Mouse (Mus musculus) testis, adult 2 months (tissue): ENCODE results near the gene Zfp523. TPM values are rescaled to one million over a fixed set of nuclear protein-coding genes. Genes with fewer than 3 reads are reported as not detected.
A peak's percentile ranks its signal among the peaks of the same experiment; 100 is the strongest.
"Not testable (repeated sequence)": the region's sequence is repeated elsewhere in the genome, so short reads cannot be mapped to it uniquely, and the experiment has no call there.

ENCODE experiments used
- H3K27ac ChIP-seq: fragments of 200-500 bp; 2 replicates; pipeline ENCODE4 v1.5.1; 2012; ENCODE audit warnings: low read depth, low read length; ENCODE audit not compliant: control insufficient read depth, insufficient read depth
- H3K27me3 ChIP-seq: fragments of 200-500 bp; 2 replicates; pipeline ENCODE4 v1.6.1; 2012; ENCODE audit warnings: mild to moderate bottlenecking, low read length, moderate library complexity; ENCODE audit not compliant: control insufficient read depth, insufficient read depth
- H3K36me3 ChIP-seq: fragments of 200-500 bp; 2 replicates; pipeline ENCODE4 v1.6.1; 2012; ENCODE audit warnings: mild to moderate bottlenecking, low read length; ENCODE audit not compliant: control insufficient read depth, insufficient read depth
- H3K4me1 ChIP-seq: fragments of 200-500 bp; 2 replicates; pipeline ENCODE4 v1.6.1; 2012; ENCODE audit warnings: low read length; ENCODE audit not compliant: control insufficient read depth, insufficient read depth
- H3K4me3 ChIP-seq: fragments of 200-500 bp; 2 replicates; pipeline ENCODE4 v1.5.1; 2012; ENCODE audit warnings: low read depth, mild to moderate bottlenecking, low read length, moderate library complexity, mixed read lengths; ENCODE audit not compliant: control insufficient read depth
- CTCF ChIP-seq: fragments of 200-500 bp; IDR thresholded peaks from 2 replicates; pipeline ENCODE4 v1.5.1; 2012; ENCODE audit warnings: low read depth, mild to moderate bottlenecking, inconsistent platforms, low read length, moderate library complexity; ENCODE audit not compliant: control insufficient read depth, insufficient read depth, insufficient replicate concordance
- POLR2A ChIP-seq: fragments of 200-500 bp; IDR thresholded peaks from 2 replicates; pipeline ENCODE4 v1.6.1; 2012; ENCODE audit warnings: low read depth, mild to moderate bottlenecking, inconsistent platforms, low read length, moderate library complexity; ENCODE audit not compliant: control insufficient read depth
- polyA plus RNA-seq: library from polyadenylated mRNA; depleted of rRNA; stranded (reverse); fragments of >200 nt; gene quantifications from 2 replicates; pipeline ENCODE4 v1.2.3, GENCODE M21; 2012

Zfp523 gene
- polyA plus RNA-seq, 1 experiment: 89.4 TPM

DNA sequence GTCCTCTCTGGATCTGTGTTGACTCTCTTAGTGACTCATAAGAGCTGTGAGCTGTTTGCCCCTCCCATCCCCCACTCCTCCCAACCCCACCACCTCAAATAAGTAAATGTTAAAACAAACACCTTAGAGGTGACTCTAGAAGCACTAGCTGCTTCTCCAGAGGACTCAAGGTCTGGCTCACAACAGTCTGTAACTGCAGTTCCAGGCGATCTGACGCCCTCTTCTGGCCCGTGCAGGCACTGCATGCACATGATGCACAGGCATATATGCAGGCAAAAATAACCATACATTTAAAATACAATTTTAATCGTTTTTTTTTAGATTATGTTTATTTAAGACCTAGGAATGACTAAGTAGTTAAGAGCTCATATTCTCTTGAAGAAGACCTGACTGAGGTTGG, 36.3 kb downstream of the Zfp523 start:
- H3K27ac ChIP-seq: no peak overlapping the region

DNA sequence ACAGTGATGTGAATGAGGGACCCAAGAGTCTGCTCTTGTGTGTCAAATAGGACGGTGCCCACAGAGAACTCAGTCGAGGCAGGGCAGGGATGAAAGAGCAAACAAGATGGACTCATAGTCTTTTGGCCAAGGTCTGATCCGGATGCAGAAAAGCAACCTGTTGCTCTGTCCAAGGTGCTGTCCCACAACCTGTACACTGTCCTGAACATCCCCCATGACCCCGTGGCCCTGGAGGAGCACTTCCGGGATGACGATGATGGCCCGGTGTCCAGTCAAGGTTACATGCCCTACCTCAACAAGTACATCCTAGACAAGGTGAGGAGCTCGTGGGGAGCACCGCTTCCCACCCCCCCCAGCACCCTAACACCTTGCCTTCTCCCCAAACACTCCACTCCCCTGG, 39.9 kb downstream of the Zfp523 start:
- Histone ChIP-seq H3K36me3 (no peaks in the 10 kb centered on the region), H3K4me1 (peaks cover 15% of the 10 kb centered on the region), H3K4me3 (no peak overlapping the region), H3K27ac (no peak overlapping the region), H3K27me3 (no peaks in the 10 kb centered on the region)
- TF ChIP-seq POLR2A: no peak
- no peak for TF ChIP-seq CTCF

More for the DNA sequence above, 36.3 kb downstream of the Zfp523 start:
- Histone ChIP-seq H3K4me3 (no peak overlapping the region), H3K4me1 (peaks cover 13% of the 10 kb centered on the region), H3K36me3 (no peaks in the 10 kb centered on the region), H3K27me3 (no peaks in the 10 kb centered on the region)
- TF ChIP-seq CTCF (peak; percentile 88; the same call in 1 of the 2 replicates), POLR2A (no peak)

DNA sequence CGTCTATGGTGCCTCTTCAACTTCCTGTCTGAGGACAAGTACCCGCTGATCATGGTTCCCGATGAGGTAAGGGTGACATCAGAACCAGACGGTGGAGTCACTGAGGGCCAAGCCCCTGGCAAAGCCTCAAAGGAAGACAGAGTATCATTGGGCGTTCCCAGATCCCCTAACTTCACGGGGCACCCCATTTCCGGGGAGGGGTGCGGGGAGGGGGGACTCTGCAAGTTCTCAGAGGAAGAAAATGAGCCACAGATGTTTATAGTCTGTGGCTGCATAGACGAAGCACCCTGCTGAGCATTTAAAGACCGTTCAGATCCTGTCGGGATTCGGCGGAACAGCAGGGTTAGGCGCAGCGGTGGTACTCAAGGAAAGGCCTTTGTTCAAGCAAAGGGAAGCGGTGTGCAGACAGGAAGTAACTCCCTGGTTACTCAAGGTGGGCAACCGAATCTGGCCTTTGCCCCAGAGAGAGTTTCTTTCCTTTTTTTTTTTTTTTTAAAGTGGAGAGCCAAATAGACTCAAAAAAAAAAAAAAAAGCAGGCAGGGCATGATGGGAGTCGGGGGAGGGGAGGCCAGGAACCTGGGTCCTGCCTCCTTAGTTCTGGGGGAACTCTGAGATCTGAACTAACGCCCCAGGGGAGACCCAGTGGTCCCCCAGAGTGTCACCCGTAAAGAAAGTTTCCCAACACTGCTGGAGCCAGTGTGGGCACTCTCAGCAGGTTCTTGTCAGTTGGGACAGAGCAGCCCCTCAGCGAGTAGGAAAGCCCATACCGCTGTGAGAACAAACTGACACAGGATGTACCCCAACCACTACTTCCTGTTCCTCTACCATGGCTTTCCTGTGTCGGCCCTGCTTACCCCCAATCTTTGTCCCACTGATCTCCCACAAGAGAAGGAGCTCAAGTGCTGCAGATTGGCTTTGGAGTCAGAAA, 41.1 kb downstream of the Zfp523 start:
- Histone ChIP-seq H3K36me3 (no peaks in the 10 kb centered on the region), H3K27ac (no peak overlapping the region), H3K4me1 (peaks cover 13% of the 10 kb centered on the region), H3K27me3 (no peaks in the 10 kb centered on the region), H3K4me3 (0 out of 2 replicates have a peak overlapping the region, but pooled peaks have one; percentile 2)
- TF ChIP-seq POLR2A (no peak), CTCF (no peak)

DNA sequence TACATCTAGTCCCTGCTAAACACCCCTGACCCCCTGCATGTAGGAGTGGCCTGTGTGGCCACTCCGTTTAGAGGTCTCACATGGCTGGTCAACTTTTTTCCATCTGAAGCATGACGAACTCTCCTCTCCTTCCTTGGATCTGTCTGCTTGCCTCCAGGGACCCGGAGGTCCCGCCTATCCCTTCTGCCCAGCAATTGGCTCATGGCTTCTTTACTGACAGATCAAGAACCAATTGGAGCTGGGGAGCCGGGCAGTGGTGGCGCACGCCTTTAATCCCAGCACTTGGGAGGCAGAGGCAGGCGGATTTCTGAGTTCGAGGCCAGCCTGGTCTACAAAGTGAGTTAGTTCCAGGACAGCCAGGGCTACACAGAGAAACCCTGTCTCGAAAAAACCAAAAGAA, 45.5 kb downstream of the Zfp523 start:
- H3K27ac ChIP-seq, H3K36me3 ChIP-seq, H3K27me3 ChIP-seq: not testable (repeated sequence)
- peak overlapping the region; percentile 58; the same call in 1 of the 2 replicates for H3K4me3 ChIP-seq
- H3K4me1 ChIP-seq: peaks cover 21% of the 10 kb centered on the region

DNA sequence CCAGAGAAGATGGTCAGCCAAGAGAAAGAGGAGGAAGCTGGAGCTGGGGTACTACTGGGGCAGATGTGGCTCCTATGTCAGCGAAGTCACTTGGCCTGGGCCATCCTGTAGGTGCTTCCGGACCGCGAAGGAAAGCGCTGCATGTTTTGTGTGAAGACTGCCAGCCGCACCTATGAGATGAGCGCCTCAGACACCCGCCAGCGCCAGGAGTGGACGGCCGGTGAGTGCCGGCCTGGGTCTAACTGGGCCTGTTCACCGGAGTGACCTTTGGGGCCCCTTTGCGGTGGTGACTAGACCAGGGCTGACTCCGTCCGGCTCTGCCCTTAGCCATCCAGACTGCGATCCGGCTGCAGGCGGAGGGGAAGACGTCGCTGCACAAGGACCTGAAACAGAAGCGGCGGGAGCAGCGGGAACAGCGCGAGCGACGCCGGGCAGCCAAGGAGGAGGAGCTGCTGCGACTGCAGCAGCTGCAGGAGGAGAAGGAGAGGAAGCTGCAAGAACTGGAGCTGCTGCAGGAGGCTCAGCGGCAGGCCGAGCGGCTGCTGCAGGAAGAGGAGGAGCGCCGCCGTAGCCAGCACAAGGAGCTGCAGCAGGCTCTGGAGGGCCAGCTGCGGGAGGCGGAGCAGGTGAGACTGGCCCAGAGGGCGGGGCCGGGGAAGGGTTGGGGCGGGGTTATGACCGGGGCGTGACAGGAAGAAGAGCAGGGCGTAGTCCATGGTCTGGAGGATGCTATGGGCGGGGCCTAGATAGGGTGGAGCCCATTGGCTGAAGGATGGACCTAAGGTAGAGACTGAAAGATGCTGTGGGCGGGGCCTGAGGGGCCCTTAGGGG, 46.8 kb downstream of the Zfp523 start:
- H3K36me3 ChIP-seq: no peaks in the 10 kb centered on the region
- H3K27ac ChIP-seq: no peak overlapping the region
- H3K27me3 ChIP-seq: no peaks in the 10 kb centered on the region
- peak overlapping the region; percentile 78 for H3K4me3 ChIP-seq
- no peak for TF ChIP-seq POLR2A
- no peak for TF ChIP-seq CTCF
- peaks cover 15% of the 10 kb centered on the region for H3K4me1 ChIP-seq

DNA sequence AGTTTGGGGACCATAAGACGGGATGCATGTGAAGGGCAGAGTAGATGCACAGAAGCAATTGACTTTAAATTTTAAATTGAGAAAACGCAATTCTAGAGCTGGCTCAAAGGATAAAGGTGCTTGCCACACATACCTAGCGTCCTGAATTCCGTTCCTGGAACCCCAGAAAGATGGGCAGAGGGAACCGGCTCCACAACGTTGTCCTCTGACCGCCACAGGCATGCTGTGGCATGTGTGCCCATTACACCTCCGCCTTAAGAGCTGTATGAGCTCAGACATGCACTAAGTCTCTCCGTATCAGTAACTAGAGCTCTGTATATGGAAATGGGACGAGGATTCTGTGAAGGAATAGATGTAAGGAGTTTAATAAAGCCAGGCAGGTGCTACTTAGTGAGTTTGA, 47.7 kb downstream of the Zfp523 start:
- Histone ChIP-seq H3K4me1 (peaks cover 15% of the 10 kb centered on the region), H3K27me3 (no peaks in the 10 kb centered on the region), H3K4me3 (no peak overlapping the region), H3K36me3 (no peaks in the 10 kb centered on the region), H3K27ac (no peak overlapping the region)
- TF ChIP-seq CTCF (no peak), POLR2A (no peak)

DNA sequence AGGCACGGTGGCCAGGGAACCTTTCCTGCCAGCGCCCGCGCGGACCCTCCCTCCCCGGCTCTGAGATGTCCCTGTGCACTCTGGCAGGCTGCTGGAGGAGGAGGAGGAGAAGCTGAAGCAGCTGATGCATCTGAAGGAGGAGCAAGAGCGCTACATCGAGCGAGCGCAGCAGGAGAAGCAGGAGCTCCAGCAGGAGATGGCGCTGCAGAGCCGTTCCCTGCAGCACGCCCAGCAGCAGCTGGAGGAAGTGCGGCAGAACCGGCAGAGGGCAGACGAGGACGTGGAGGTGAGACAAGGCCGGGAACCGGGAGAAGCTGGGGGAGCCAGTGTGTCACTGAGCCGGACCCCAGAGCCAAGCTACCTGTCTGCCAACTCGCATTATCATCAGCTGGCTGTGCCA, 49.1 kb downstream of the Zfp523 start:
- H3K36me3 ChIP-seq: no peaks in the 10 kb centered on the region
- H3K27me3 ChIP-seq: no peaks in the 10 kb centered on the region
- H3K27ac ChIP-seq: no peak overlapping the region
- no peak for TF ChIP-seq POLR2A
- TF ChIP-seq CTCF: peak; percentile 90; the same call in 1 of the 2 replicates
- H3K4me3 ChIP-seq: peak overlapping the region; percentile 66
- H3K4me1 ChIP-seq: peaks cover 15% of the 10 kb centered on the region
